Mouse (Mus musculus) WW6 (cell line): ENCODE data around the gene Tomm40l.

Source experiments
- DNase-seq: peaks from one replicate; pipeline ENCODE4 v3.0.0-alpha.2; 2013; ENCODE audit warnings: low read depth, low spot score

Tomm40l gene

GRCm38 (mm10) chr1:171222238-171223155, at the start of gene Tomm40l:
Gene Tomm40l (minus strand): TSS chr1:171222514.
- DNase-seq: peak; percentile 93

- DNase-seq: no peak
Observed at GRCm38 (mm10) chr1:171272086-171272485, 49.8 kb upstream of the Tomm40l start.

- no peak for DNase-seq
Observed at GRCm38 (mm10) chr1:171271622-171272021, 49.3 kb upstream of the Tomm40l start.

- DNase-seq: no peak
Observed at GRCm38 (mm10) chr1:171271196-171271595, 48.9 kb upstream of the Tomm40l start.

- DNase-seq: no peak
Observed at GRCm38 (mm10) chr1:171270573-171270900, 48.2 kb upstream of the Tomm40l start.

GRCm38 (mm10) chr1:171269848-171270572, 47.7 kb upstream of the Tomm40l start, which contains the start of gene B4galt3:
Gene B4galt3 (plus strand): TSS chr1:171270328.
- no peak for DNase-seq

- no peak for DNase-seq
Observed at GRCm38 (mm10) chr1:171268341-171268740, 46.0 kb upstream of the Tomm40l start.

GRCm38 (mm10) chr1:171265971-171266744, 43.8 kb upstream of the Tomm40l start:
- no peak for DNase-seq

GRCm38 (mm10) chr1:171263666-171264461, 41.5 kb upstream of the Tomm40l start:
- no peak for DNase-seq

- DNase-seq: no peak
Observed at GRCm38 (mm10) chr1:171263185-171263611, 40.9 kb upstream of the Tomm40l start.

- DNase-seq: no peak
Observed at GRCm38 (mm10) chr1:171262594-171263130, 40.3 kb upstream of the Tomm40l start.

GRCm38 (mm10) chr1:171260316-171260715, 38.0 kb upstream of the Tomm40l start:
- DNase-seq: no peak

GRCm38 (mm10) chr1:171258921-171259320, 36.6 kb upstream of the Tomm40l start:
- DNase-seq: no peak

- DNase-seq: no peak
Observed at GRCm38 (mm10) chr1:171257781-171258180, 35.5 kb upstream of the Tomm40l start.

GRCm38 (mm10) chr1:171256937-171257548, 34.7 kb upstream of the Tomm40l start:
- DNase-seq: no peak

GRCm38 (mm10) chr1:171256095-171256818, 33.9 kb upstream of the Tomm40l start:
- no peak for DNase-seq

GRCm38 (mm10) chr1:171252415-171252814, 30.1 kb upstream of the Tomm40l start:
- no peak for DNase-seq

- DNase-seq: no peak
Observed at GRCm38 (mm10) chr1:171251594-171252324, 29.4 kb upstream of the Tomm40l start.
